Mouse (Mus musculus): ENCODE data around the gene Cyb5r2.

- TF ChIP-seq POLR2A (IDR thresholded peaks at IDR 0.05; ENCODE audit: low read depth, low read length), result no peak
- TF ChIP-seq CTCF (IDR thresholded peaks at IDR 0.05; ENCODE audit: extremely low read depth, insufficient read length, insufficient replicate concordance, low read depth, low read length), result no peak
Measured at GRCm38 (mm10) chr7:107779611-107780010, 21.8 kb upstream of the Cyb5r2 start.

Measured in small intestine, adult 2 months (tissue).